Mouse (Mus musculus) lung, postnatal 10 days (tissue): ENCODE measurements around the gene Cryba4.

ENCODE experiments used
- DNase-seq: peaks from one replicate; pipeline ENCODE4 v3.0.0; 2021

Gene Cryba4

DNA sequence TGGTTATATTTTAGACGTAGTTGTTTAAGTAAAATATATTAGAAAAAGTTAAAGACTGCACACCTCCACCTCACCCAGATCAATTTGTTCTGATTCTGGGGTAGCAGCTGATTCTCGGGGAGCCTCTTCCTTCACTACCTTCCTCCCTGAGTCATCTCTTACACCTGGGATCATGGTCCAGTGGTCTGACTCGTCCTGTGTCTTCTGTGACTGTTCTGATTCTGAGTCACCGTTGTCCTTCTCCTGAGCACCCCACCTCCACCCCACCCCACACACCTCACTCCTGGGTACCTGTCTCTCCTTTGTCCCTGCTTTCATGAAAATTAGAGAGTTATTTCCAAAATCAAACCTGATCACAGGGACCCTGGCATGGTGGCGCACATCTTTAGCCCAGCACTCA is 12.8 kb upstream of the Cryba4 start:
- DNase-seq: no peak

DNA sequence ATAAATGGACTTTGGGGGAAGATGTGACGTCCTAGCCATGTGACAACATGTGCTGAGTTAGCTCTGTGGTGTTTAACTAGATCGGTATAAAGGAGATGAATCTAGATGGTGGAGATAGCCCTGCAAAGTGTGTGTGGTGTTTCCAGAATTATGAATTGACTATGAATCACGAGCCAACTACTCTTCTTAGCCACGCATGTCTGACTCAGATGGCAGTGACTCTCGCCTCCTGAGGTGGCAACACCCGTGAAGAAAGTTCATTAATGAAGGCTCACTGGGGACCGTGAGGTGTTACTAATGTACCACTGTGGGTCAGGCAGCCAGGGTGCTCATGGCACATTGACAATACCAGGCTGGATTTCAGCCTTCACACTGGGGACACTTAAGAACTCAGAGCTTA is 11.8 kb upstream of the Cryba4 start:
- DNase-seq: no peak

- DNase-seq: no peak
These were observed 8.5 kb upstream of the Cryba4 start for GRCm38 (mm10) chr5:112260818-112261217.

GRCm38 (mm10) chr5:112259862-112260650 is 7.7 kb upstream of the Cryba4 start:
- DNase-seq: no peak

DNA sequence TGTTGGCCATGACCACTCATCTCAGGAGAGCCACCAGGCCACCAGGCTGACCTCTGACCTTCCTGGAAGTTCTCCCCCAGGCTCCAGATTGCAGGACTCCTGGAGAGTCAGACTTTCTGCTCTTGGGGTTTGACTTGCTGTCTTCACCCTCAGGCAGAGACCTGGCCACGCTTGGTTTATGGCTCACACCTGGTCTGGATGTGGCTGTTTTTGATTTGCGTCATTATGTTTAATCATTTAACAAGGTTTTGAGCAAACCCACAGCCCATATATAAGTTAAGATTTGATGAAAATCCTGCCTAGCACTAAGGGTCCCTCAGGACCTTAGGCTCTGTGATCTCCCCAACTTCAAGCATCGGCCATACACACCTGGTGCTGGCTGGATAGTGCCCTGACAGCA is 5.6 kb upstream of the Cryba4 start:
- DNase-seq: no peak

- no peak for DNase-seq
These were observed 4.1 kb upstream of the Cryba4 start for GRCm38 (mm10) chr5:112256457-112256856.

DNA sequence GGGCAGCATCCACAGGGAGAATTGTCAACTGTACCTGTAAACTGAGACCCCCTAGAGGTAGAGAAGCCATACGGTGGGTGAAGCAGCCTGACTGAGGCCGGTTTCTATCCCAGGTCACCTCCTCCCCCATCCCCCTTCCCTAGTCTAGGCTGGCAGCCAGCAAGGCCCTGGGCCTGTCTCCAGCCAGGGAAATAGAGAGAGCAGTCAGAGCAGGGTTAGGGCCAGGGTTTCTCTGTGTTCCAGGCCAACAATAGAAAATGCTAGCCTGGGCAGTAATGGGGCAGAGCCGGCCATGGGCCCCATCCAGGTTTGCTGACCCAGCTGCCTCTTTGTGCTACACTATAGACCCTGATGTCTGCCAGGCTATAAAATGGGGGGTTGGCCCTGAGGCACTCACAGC is 3.1 kb upstream of the Cryba4 start, which contains the start of gene Crybb1:
TSS of gene Crybb1 (plus strand) at position 390 of the 400 bp plus-strand sequence.
- peak; percentile 69 for DNase-seq

DNA sequence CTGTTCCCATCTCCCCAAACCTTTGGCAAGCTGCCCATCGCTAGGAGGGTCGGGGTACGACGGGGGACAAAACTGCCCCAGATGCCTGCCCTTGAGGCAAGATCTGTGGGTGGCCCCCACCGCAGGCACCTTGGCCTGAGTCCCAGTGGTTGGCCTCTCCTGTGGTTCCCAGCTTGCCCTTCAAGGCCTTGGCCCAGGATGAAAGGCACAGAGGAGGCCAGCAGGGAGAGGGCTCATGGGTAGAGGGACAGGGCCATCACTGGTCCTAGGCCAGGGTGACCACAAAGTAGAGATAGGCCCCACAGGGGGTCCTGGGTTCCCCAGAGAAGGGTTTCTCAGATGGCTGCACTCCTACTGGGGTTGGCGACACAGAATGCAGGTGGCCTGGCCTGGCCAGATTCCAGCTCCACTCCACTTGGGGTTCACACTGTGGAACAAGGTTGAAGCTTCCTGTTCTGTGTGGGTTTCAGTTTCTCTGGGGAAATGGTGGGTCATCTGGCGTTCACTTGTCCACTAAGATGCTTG is 2.0 kb upstream of the Cryba4 start:
- DNase-seq: peak; percentile 44

DNA sequence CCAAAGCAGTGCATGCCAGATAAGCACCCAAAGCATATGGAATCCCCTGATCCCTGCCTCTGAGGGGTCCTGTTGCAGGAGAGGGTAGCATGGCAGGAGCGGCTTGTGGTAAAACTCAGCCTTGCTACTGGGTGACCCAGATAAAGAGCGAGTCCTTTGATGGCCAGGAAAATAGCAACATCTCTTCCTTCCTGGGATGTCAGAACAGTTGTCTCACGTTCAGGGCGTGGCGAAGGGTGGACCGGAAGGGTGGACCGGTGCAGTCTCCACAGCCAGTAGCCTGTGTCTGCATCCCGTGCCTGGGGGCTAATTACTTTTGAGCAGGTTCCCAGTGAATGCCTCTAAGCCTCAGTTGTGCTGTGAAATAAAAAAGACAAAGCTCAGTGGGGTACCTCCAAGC is 851 bp upstream of the Cryba4 start:
- peak; percentile 74 for DNase-seq

GRCm38 (mm10) chr5:112249106-112249505 is 3.2 kb downstream of the Cryba4 start:
- no peak for DNase-seq

GRCm38 (mm10) chr5:112247399-112247798 is 4.9 kb downstream of the Cryba4 start:
- DNase-seq: no peak

DNA sequence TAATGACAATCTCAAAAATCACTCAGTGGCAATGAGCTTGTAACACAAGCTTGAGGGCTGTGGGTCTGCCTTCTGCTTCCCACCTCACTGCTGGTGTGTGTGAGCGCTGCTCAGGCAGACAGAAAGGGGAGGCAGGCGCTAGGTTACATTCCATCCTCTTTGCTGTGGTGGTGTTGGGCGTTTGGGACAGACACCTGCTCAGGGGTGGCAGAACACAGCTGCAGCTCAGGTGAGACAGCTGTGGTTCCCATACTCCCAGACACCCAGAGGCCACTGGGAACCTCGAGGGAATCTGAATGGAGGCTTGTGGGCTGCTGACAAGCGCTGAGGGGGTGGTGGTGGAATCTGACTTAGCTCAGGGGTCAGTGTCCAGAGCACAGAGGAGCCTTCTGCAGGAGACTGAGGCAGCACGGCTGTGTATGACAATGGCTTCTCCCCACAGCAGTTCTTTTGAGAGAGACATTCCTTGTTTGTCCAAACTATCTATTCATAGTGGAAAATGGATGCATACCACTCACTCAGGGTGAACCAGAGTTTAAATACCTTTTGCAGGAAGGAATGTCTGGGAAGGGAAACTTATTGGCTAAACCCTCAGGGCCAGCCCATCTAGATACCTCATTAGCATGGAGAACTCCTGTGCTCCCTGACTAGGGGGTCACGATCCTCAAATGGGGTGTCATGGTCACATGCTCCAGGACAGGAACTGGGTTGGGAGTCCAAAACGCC is 7.3 kb downstream of the Cryba4 start:
- no peak for DNase-seq

DNA sequence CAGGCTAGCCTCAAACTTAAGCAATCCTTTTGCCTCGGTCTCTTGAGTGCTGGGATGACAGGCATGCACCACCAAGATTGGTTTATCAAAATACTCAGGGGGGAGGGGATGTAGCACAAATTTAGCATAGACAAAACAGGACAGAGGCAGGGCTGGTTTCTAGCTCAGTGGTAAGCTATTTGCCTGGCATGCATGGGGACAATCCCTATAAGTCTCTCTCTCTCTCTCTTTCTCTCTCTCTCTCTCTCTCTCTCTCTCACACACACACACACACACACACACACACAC is 8.1 kb downstream of the Cryba4 start:
- DNase-seq: no peak

DNA sequence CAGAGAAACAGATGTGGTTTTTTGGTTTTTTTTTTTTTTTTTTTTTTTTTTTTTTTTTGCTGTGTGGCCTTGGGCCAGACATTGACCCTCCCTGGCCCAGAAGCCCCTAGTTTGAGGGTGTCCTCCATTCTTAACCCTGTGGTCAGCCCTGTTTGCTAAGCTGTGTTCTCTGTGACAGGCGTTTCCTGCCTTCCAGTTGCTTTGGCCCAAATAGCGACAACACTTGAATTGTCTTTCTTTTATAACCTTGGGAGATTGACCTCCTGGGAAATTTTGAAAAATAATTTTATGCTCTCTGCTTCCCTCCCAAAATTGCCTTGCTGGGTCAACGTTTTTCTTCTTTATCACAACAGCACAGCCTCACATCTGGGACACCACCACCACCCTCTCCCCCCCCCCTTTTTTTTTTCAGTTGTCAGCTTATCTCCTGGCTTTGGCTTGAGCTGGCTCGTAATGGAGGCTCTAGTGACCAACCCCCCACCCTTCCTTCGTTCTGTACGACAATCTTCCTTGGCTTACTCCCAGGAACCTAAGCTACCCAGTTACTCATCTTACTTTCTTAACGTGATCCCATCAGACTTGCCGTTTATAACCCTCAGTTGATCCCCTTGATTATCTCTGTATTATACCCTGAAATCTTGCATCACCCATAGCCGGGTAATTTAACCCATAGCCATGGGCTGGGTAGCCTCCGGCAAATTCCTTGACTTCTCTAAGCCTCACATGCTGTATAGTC is 8.6 kb downstream of the Cryba4 start:
- no peak for DNase-seq

- DNase-seq: no peak
These were observed 9.3 kb downstream of the Cryba4 start for GRCm38 (mm10) chr5:112243041-112243440.

DNA sequence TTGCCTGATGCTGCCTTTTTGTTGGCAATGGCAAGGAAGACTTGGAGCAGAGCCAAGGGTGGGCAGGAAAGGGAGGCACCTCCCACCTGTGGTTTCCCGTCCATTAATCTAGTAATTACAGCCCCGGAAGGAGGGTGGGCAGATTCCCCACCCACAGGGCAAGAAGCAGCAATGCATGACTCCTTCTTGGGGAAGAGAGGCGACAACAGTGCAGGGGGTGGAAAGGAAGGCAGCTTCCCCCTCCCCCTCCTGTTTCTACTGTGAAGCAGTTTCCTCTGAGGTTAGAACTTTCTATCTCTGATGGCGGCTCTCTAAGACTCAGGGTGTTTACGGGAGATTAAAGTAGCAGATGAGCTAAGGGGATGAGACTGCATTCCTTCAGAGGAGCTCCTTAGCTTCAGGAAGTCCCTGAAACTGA is 9.9 kb downstream of the Cryba4 start:
- peak; percentile 86 for DNase-seq

GRCm38 (mm10) chr5:112241849-112242248 is 10.5 kb downstream of the Cryba4 start:
- DNase-seq: no peak

DNA sequence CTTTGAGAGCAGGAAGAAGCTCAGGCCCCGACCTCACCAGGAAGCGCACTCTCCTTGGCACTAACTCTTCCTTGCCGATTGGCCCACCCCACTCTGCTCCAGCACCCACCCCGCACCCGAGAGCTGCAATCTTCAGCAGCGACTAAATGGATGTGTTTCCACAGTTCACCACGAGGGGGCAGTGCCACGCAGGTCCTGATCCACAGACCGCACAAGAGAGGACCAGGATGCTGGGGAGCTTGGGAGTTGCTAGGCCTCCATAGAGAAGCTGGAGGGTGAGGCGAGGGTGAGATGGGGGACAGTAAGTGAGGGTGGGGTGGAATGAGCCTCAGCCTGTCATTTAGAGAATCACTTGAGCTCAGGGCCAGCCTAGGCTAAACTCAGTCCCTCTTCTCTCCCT is 11.6 kb downstream of the Cryba4 start:
- DNase-seq: peak; percentile 92

DNA sequence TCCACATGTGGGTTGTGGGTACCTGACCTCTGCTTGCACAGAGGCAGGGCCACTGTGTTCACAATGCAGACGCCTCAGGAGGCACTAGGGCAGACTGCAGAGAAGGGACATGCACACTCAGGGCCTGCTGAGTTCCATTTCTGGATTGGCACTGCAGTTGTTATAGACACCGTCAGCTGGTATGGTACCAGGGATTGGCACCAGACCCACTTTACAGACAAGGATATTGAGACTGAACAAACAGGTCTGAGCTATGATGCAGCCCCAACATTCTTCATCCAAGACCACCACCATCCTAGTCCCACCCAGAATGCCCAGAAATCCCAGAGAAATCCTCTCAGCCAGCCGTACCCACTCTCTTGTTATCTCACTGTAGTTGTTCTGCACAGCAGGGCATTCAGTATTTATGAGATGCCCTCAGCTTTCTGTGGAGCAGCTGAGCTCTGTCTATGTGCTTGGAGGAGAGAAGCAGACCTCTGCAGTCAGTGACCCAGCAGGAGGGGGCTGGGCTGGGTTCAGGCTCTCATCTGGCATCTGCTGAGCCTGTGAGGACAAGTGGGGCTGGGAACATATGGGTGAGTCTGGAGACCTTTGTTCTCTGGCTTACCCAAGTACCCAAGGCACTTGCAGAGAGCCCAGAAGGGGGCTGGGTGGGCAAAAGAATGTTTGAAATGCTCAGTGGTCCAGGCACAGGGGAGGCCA is 13.4 kb downstream of the Cryba4 start:
- no peak for DNase-seq

- DNase-seq: no peak
These were observed 14.3 kb downstream of the Cryba4 start for GRCm38 (mm10) chr5:112237866-112238570.

GRCm38 (mm10) chr5:112237439-112237838 is 14.9 kb downstream of the Cryba4 start:
- DNase-seq: no peak

- no peak for DNase-seq
These were observed 15.7 kb downstream of the Cryba4 start for GRCm38 (mm10) chr5:112236631-112237030.
